In genomic region chr3:103802861-103803260, GRCm38 (mm10) we compare ENCODE assay signal across 8 mouse cellular contexts. TPM values are rescaled to one million over a fixed set of nuclear protein-coding genes. Genes with fewer than 3 reads are reported as not detected.
DNase-seq lines count a peak whose midpoint lies in the region; ATAC-seq lines count a peak whose summit lies in the region.
"Had no signal": no experiment of that assay in that cellular context is flagged by ENCODE, and none has a peak within 500 bp of the region (broad histone marks: within the 10 kb centered on the region; RNA-seq: fewer than 3 reads in every experiment).

No protein-coding gene starts in this region.

- no peak for DNase-seq in lung, postnatal 25 days (ENCODE audit: low spot score)
- peak; percentile 38 to 43 for DNase-seq in thymus, postnatal 36 days

- peaks cover 10% of the 10 kb centered on the region for H3K4me1 ChIP-seq in lung, embryonic 16.5 days (replicated peaks; ENCODE audit: control insufficient read depth, insufficient read depth, low read length)
- H3K4me1 ChIP-seq in heart, embryonic 14.5 days (ENCODE audit: control insufficient read depth in 2 of 2, insufficient read depth in 2 of 2, low read length in 2 of 2): peaks cover 8 to 10% of the 10 kb centered on the region in 2 experiments
- H3K4me1 ChIP-seq in liver, embryonic 12.5 days: peaks cover 91% of the 10 kb centered on the region
- H3K4me1 ChIP-seq in hindbrain, embryonic 16.5 days (ENCODE audit: control insufficient read depth, insufficient read depth, low read depth, low read length): peaks cover 2% of the 10 kb centered on the region
- H3K4me1 ChIP-seq in neural tube, embryonic 15.5 days: peaks cover 7% of the 10 kb centered on the region

- H3K36me3 ChIP-seq in lung, embryonic 16.5 days (ENCODE audit: control insufficient read depth, insufficient read depth, low read length): peaks cover 12% of the 10 kb centered on the region
- peaks cover 39% of the 10 kb centered on the region for H3K36me3 ChIP-seq in heart, embryonic 14.5 days (ENCODE audit: control insufficient read depth, insufficient read depth, low read length)
- peaks cover 67% of the 10 kb centered on the region for H3K36me3 ChIP-seq in liver, embryonic 12.5 days
- peaks cover 12% of the 10 kb centered on the region for H3K36me3 ChIP-seq in hindbrain, embryonic 16.5 days (ENCODE audit: control insufficient read depth, insufficient read depth, low read length)
- H3K36me3 ChIP-seq in neural tube, embryonic 15.5 days: peaks cover 34% of the 10 kb centered on the region

- no peaks in the 10 kb centered on the region for H3K9me3 ChIP-seq in lung, embryonic 16.5 days (ENCODE audit: control insufficient read depth, low read length)
- H3K9me3 ChIP-seq in heart, embryonic 14.5 days (ENCODE audit: control insufficient read depth, low read length): no peaks in the 10 kb centered on the region
- no peaks in the 10 kb centered on the region for H3K9me3 ChIP-seq in liver, embryonic 12.5 days (replicated peaks)
- H3K9me3 ChIP-seq in hindbrain, embryonic 16.5 days (ENCODE audit: control insufficient read depth, low read length): no peaks in the 10 kb centered on the region
- H3K9me3 ChIP-seq in neural tube, embryonic 15.5 days (replicated peaks): no peaks in the 10 kb centered on the region

- 82% methylated on average over 8 of the region's 8 CpGs for WGBS in lung, embryonic 16.5 days
- 78% methylated on average over 8 of the region's 8 CpGs for WGBS in heart, embryonic 14.5 days
- WGBS in liver, embryonic 12.5 days (ENCODE audit: insufficient replicate concordance): 52% methylated on average over 8 of the region's 8 CpGs
- WGBS in hindbrain, embryonic 16.5 days: 90% methylated on average over 8 of the region's 8 CpGs
- WGBS in neural tube, embryonic 15.5 days: 94% methylated on average over 8 of the region's 8 CpGs

- no peak for ATAC-seq in lung, embryonic 16.5 days (ENCODE audit: low read depth)
- ATAC-seq in heart, embryonic 14.5 days (ENCODE audit: insufficient number of reproducible peaks, insufficient read depth, low FRiP score, low read depth): no peak
- no peak for ATAC-seq in liver, embryonic 12.5 days
- ATAC-seq in hindbrain, embryonic 16.5 days: no peak
- ATAC-seq in neural tube, embryonic 15.5 days (ENCODE audit: low FRiP score): no peak

- H3K9ac ChIP-seq in lung, embryonic 16.5 days (ENCODE audit: low read length): no peak overlapping the region
- H3K9ac ChIP-seq in heart, embryonic 14.5 days (ENCODE audit: low read length): no peak overlapping the region
- H3K9ac ChIP-seq in liver, embryonic 12.5 days: peak overlapping the region; percentile 49
- no peak overlapping the region for H3K9ac ChIP-seq in hindbrain, embryonic 16.5 days (ENCODE audit: low read depth, low read length)
- H3K9ac ChIP-seq in neural tube, embryonic 15.5 days (replicated peaks): no peak overlapping the region

- H3K4me2 ChIP-seq in lung, embryonic 16.5 days (ENCODE audit: low read depth, low read length): no peak overlapping the region
- no peak overlapping the region for H3K4me2 ChIP-seq in heart, embryonic 14.5 days (ENCODE audit: low read length)
- H3K4me2 ChIP-seq in liver, embryonic 12.5 days: 0 out of 2 replicates have a peak overlapping the region, but pooled peaks have one; percentile 15
- no peak overlapping the region for H3K4me2 ChIP-seq in hindbrain, embryonic 16.5 days (ENCODE audit: low read length)
- no peak overlapping the region for H3K4me2 ChIP-seq in neural tube, embryonic 15.5 days

- peak overlapping the region; percentile 66; the same call in 1 of the 2 replicates for H3K27ac ChIP-seq in lung, embryonic 16.5 days (ENCODE audit: low read length)
- peak overlapping the region; percentile 70 to 71 for H3K27ac ChIP-seq in heart, embryonic 14.5 days (replicated peaks in 1 of 2; ENCODE audit: control insufficient read depth in 1 of 2, insufficient read depth in 1 of 2, low read depth in 2 of 2, low read length in 2 of 2)
- peak overlapping the region; percentile 94 for H3K27ac ChIP-seq in liver, embryonic 12.5 days
- H3K27ac ChIP-seq in hindbrain, embryonic 16.5 days (ENCODE audit: low read depth, low read length): no peak overlapping the region
- H3K27ac ChIP-seq in neural tube, embryonic 15.5 days (replicated peaks): no peak overlapping the region

- no peak overlapping the region for H3K4me3 ChIP-seq in lung, embryonic 16.5 days (ENCODE audit: low read length)
- H3K4me3 ChIP-seq in heart, embryonic 14.5 days (ENCODE audit: control insufficient read depth in 1 of 2, insufficient read depth in 1 of 2, low read depth in 1 of 2, low read length in 2 of 2): no peak overlapping the region
- H3K4me3 ChIP-seq in liver, embryonic 12.5 days: no peak overlapping the region
- no peak overlapping the region for H3K4me3 ChIP-seq in hindbrain, embryonic 16.5 days (ENCODE audit: low read length)
- no peak overlapping the region for H3K4me3 ChIP-seq in neural tube, embryonic 15.5 days (replicated peaks)

- no peaks in the 10 kb centered on the region for H3K27me3 ChIP-seq in lung, embryonic 16.5 days (ENCODE audit: control insufficient read depth, insufficient read depth, low read depth, low read length)
- no peaks in the 10 kb centered on the region for H3K27me3 ChIP-seq in heart, embryonic 14.5 days (ENCODE audit: control insufficient read depth, insufficient read depth, low read length)
- no peaks in the 10 kb centered on the region for H3K27me3 ChIP-seq in liver, embryonic 12.5 days (replicated peaks)
- no peaks in the 10 kb centered on the region for H3K27me3 ChIP-seq in hindbrain, embryonic 16.5 days (replicated peaks; ENCODE audit: control insufficient read depth, insufficient read depth, low read length)
- no peaks in the 10 kb centered on the region for H3K27me3 ChIP-seq in neural tube, embryonic 15.5 days (replicated peaks)

RNA-seq across cellular contexts. Expression of gene Dclre1b, which starts 6.4 kb away (rescaled TPM):
- polyA plus RNA-seq in lung, embryonic 16.5 days (2015; fragmentation: Nextera tagmentation; extraction: Ambion mirVana): 23.4 and 26.3 TPM in 2 replicates
- polyA plus RNA-seq in heart, embryonic 14.5 days (2014; fragmentation: Nextera tagmentation; extraction: Ambion mirVana): 19.8 and 23.6 TPM in 2 replicates
- 28.4 and 30.8 TPM in 2 replicates for polyA plus RNA-seq in liver, embryonic 12.5 days (2016; fragmentation: Nextera tagmentation; extraction: Ambion mirVana)
- 16.9 and 17.0 TPM in 2 replicates for polyA plus RNA-seq in hindbrain, embryonic 16.5 days (2015; fragmentation: Nextera tagmentation; extraction: Ambion mirVana)
- 18.5 and 20.6 TPM in 2 replicates for polyA plus RNA-seq in neural tube, embryonic 15.5 days (2015; fragmentation: Nextera tagmentation; extraction: Ambion mirVana)

RNA-seq across cellular contexts. Expression of gene Ap4b1, which starts 6.5 kb away (rescaled TPM):
- polyA plus RNA-seq in lung, embryonic 16.5 days (2015; fragmentation: Nextera tagmentation; extraction: Ambion mirVana): 21.0 and 21.8 TPM in 2 replicates
- 16.6 and 18.9 TPM in 2 replicates for polyA plus RNA-seq in heart, embryonic 14.5 days (2014; fragmentation: Nextera tagmentation; extraction: Ambion mirVana)
- 18.7 and 19.4 TPM in 2 replicates for polyA plus RNA-seq in liver, embryonic 12.5 days (2016; fragmentation: Nextera tagmentation; extraction: Ambion mirVana)
- 22.1 and 26.0 TPM in 2 replicates for polyA plus RNA-seq in hindbrain, embryonic 16.5 days (2015; fragmentation: Nextera tagmentation; extraction: Ambion mirVana)
- 21.9 and 24.6 TPM in 2 replicates for polyA plus RNA-seq in neural tube, embryonic 15.5 days (2015; fragmentation: Nextera tagmentation; extraction: Ambion mirVana)

RNA-seq across cellular contexts. Expression of gene Gm43064, which starts 6.5 kb away (rescaled TPM):
- polyA plus RNA-seq in lung, embryonic 16.5 days (2015; fragmentation: Nextera tagmentation; extraction: Ambion mirVana): 0.15 and 0.52 TPM in 2 replicates
- polyA plus RNA-seq in heart, embryonic 14.5 days (2014; fragmentation: Nextera tagmentation; extraction: Ambion mirVana): 0.39 TPM in 1 of 2 replicates, not detected in the other
- polyA plus RNA-seq in liver, embryonic 12.5 days (2016; fragmentation: Nextera tagmentation; extraction: Ambion mirVana): 0.56 and 0.60 TPM in 2 replicates
- polyA plus RNA-seq in hindbrain, embryonic 16.5 days (2015; fragmentation: Nextera tagmentation; extraction: Ambion mirVana): 0.24 TPM in 1 of 2 replicates, not detected in the other
- 0.10 TPM in 1 of 2 replicates, not detected in the other for polyA plus RNA-seq in neural tube, embryonic 15.5 days (2015; fragmentation: Nextera tagmentation; extraction: Ambion mirVana)
- polyA plus RNA-seq: embryonic facial prominence, embryonic 11.5 days had no signal

RNA-seq across cellular contexts. Expression of gene Hipk1, which starts 11.5 kb away (rescaled TPM):
- 12.2 and 12.3 TPM in 2 replicates for polyA plus RNA-seq in lung, embryonic 16.5 days (2015; fragmentation: Nextera tagmentation; extraction: Ambion mirVana)
- 14.4 and 15.3 TPM in 2 replicates for polyA plus RNA-seq in heart, embryonic 14.5 days (2014; fragmentation: Nextera tagmentation; extraction: Ambion mirVana)
- polyA plus RNA-seq in liver, embryonic 12.5 days (2016; fragmentation: Nextera tagmentation; extraction: Ambion mirVana): 17.7 and 18.1 TPM in 2 replicates
- polyA plus RNA-seq in hindbrain, embryonic 16.5 days (2015; fragmentation: Nextera tagmentation; extraction: Ambion mirVana): 8.9 and 10.1 TPM in 2 replicates
- 8.6 and 10.2 TPM in 2 replicates for polyA plus RNA-seq in neural tube, embryonic 15.5 days (2015; fragmentation: Nextera tagmentation; extraction: Ambion mirVana)

RNA-seq across cellular contexts. Expression of gene Bcl2l15, which starts 29.5 kb away (rescaled TPM):
- 0.45 TPM in 1 of 2 replicates, not detected in the other for polyA plus RNA-seq in lung, embryonic 16.5 days (2015; fragmentation: Nextera tagmentation; extraction: Ambion mirVana)
- polyA plus RNA-seq in heart, embryonic 14.5 days (2014; fragmentation: Nextera tagmentation; extraction: Ambion mirVana): 0.23 and 0.31 TPM in 2 replicates
- polyA plus RNA-seq in liver, embryonic 12.5 days (2016; fragmentation: Nextera tagmentation; extraction: Ambion mirVana): 1.6 and 1.7 TPM in 2 replicates
- 0.33 and 0.40 TPM in 2 replicates for polyA plus RNA-seq in hindbrain, embryonic 16.5 days (2015; fragmentation: Nextera tagmentation; extraction: Ambion mirVana)
- 0.26 and 0.33 TPM in 2 replicates for polyA plus RNA-seq in neural tube, embryonic 15.5 days (2015; fragmentation: Nextera tagmentation; extraction: Ambion mirVana)
- polyA plus RNA-seq: embryonic facial prominence, embryonic 11.5 days had no signal

Comparison
In these comparisons a context has a peak if more than half of its experiments do, and no peak if none do; other contexts are left out.
1. H3K27ac ChIP-seq: peak in lung, embryonic 16.5 days (single experiment), heart, embryonic 14.5 days (2 of 2) and liver, embryonic 12.5 days (single experiment); none in hindbrain, embryonic 16.5 days (single experiment) and neural tube, embryonic 15.5 days (single experiment).